Mouse (Mus musculus) embryonic facial prominence, embryonic 15.5 days (tissue): ENCODE results near the gene Cryge. TPM values are rescaled to one million over a fixed set of nuclear protein-coding genes. Genes with fewer than 3 reads are reported as not detected.

Source experiments
- ATAC-seq: fragments of 200-750 bp; cut with Nextera tagmentation; 2 replicates; pipeline ENCODE4 v1.8.0; 2017; ENCODE audit warnings: low read depth, moderate TSS enrichment; ENCODE audit not compliant: insufficient number of reproducible peaks, low FRiP score, low TSS enrichment
- H3K27ac ChIP-seq: fragments of 300-500 bp; sonication (generic); replicated peaks from 2 replicates; pipeline ENCODE4 v1.5.1; 2015; ENCODE audit warnings: mild to moderate bottlenecking, inconsistent platforms
- H3K27me3 ChIP-seq: fragments of 300-500 bp; sonication (generic); 2 replicates; pipeline ENCODE4 v1.6.1; 2015; ENCODE audit warnings: inconsistent platforms
- H3K36me3 ChIP-seq: fragments of 300-500 bp; sonication (generic); 2 replicates; pipeline ENCODE4 v1.6.1; 2015; ENCODE audit warnings: mild to moderate bottlenecking, inconsistent platforms
- H3K4me1 ChIP-seq: fragments of 300-500 bp; sonication (generic); 2 replicates; pipeline ENCODE4 v1.6.1; 2015; ENCODE audit warnings: inconsistent platforms
- H3K4me2 ChIP-seq: fragments of 300-500 bp; sonication (generic); replicated peaks from 2 replicates; pipeline ENCODE4 v1.6.1; 2015; ENCODE audit warnings: mild to moderate bottlenecking, inconsistent platforms
- H3K4me3 ChIP-seq: fragments of 300-500 bp; sonication (generic); replicated peaks from 2 replicates; pipeline ENCODE4 v1.5.1; 2015; ENCODE audit warnings: mild to moderate bottlenecking, inconsistent platforms
- H3K9ac ChIP-seq: fragments of 300-500 bp; sonication (generic); 2 replicates; pipeline ENCODE4 v1.6.1; 2015; ENCODE audit warnings: inconsistent platforms
- H3K9me3 ChIP-seq: fragments of 300-500 bp; sonication (generic); replicated peaks from 2 replicates; pipeline ENCODE4 v1.6.1; 2016; ENCODE audit warnings: inconsistent platforms
- WGBS: fragments of 180-500 bp; shearing (Covaris S2); methylation state at CpG from one replicate; pipeline ENCODE4 v1.1.7; 2015; 5-methylcytosine and 5-hydroxymethylcytosine counted together
- polyA plus RNA-seq: library from polyadenylated mRNA; unstranded; fragments of >200 nt; fragmentation: Nextera tagmentation; extraction: Ambion mirVana; gene quantifications from 2 replicates; pipeline ENCODE4 v1.2.1, GENCODE M21; 2015

The Cryge gene
- polyA plus RNA-seq, 1 experiment from 2014 or later = 2.4 TPM

DNA sequence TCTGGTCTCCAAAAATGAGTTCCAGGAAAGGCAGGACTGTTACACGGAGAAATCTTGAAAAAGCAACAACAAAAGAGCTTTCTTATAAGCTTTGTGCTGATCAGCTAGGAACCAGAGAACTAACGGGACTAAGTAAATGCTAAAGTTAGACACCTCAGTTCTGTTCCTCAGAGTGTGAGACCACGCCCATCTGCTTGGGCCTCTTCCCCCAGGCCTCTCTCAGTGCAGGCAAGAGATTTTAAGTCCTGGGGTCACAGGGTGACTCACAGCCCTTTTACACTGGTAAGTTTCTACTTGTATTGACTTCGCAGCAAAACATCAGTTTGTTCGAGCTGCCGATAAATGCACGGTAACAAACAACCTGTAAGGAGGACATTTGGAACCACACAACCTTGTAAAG lies 747 bp upstream of the Cryge start:
- H3K4me3 ChIP-seq = no peak overlapping the region
- no peaks in the 10 kb centered on the region for H3K9me3 ChIP-seq
- no peak overlapping the region for H3K9ac ChIP-seq
- no peak overlapping the region for H3K27ac ChIP-seq
- no peaks in the 10 kb centered on the region for H3K36me3 ChIP-seq
- no peaks in the 10 kb centered on the region for H3K27me3 ChIP-seq
- no peak overlapping the region for H3K4me2 ChIP-seq
- WGBS = 52% methylated on average over 7 of the region's 7 CpGs
- no peak for ATAC-seq
- no peaks in the 10 kb centered on the region for H3K4me1 ChIP-seq

DNA sequence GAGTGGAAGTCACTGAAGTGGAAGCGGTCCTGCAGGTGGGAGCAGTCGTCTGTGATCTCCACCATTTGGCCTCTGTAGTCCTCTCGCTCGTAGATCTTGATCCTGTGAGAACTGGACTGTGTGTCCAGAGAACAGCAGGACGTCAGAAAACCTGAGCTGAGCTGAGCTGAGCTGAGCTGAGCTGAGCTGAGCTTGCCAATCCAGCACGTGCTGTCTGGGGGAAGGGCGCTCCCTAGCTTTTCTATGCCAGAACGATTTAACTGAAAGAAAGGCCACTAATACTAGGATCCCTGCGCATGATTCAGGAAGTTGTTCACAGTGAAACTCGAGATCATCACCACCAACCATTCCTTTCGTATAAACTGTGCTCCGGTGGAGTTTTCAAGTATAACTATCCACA lies 2.2 kb downstream of the Cryge start:
- no peaks in the 10 kb centered on the region for H3K36me3 ChIP-seq
- no peak overlapping the region for H3K4me2 ChIP-seq
- H3K4me1 ChIP-seq = no peaks in the 10 kb centered on the region
- no peak overlapping the region for H3K27ac ChIP-seq
- H3K9me3 ChIP-seq = no peaks in the 10 kb centered on the region
- no peak overlapping the region for H3K4me3 ChIP-seq
- 52% methylated on average over 12 of the region's 12 CpGs for WGBS
- ATAC-seq = no peak
- no peak overlapping the region for H3K9ac ChIP-seq
- H3K27me3 ChIP-seq = no peaks in the 10 kb centered on the region

DNA sequence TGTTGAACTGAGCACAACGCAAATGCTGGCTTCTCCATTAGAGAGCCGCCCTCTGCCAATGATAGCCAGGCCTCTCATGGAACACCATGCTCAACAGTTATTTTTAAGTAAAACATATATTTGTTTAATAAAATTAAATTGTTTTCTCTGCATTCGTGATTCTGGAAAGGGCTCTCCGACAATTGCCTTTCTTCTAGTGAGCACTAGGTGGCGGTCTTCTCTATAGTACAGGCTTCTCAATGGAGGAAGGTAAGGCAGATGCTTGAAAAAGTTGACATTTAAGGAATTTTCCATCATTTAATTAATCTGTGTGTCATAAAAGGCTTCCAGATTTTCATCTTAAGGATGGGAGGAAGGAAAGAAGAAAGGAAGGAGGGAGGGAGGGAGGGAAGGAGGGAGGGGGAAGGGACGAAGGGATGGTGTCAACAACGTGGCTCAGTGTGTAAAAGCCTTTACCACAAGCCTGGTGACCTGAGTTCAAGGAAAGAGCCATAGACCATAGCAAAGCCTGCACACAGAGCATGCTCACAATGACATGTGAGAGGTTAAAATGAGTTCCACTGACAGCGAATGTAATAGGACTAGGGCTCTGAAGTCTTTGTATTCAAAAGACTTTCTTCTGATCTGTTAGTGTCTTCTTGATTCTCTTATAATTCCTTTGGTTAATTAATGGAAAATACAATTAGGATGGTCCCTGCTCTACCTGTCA lies 4.4 kb downstream of the Cryge start:
- 31% methylated on average over 8 of the region's 8 CpGs for WGBS

DNA sequence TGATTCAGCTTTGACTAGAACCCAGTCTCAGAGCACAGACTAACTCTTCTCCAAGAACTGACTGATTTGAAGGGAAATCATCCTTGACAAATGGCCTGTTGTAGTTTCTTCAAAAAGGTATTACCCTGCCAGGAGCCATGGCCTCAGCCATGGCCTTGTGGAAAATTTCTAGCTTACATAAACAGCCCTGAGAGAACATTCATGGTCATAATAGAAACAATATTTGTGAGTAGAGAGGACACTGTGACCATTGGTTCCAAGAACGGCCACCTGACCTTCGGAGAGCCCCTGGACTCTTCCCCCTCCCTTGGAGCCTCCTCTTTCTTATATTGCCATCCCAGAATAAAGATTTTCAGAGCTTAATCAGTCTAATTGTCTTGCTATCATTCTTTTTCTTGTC lies 7.5 kb downstream of the Cryge start:
- Histone ChIP-seq H3K9ac (no peak overlapping the region), H3K36me3 (no peaks in the 10 kb centered on the region), H3K4me3 (no peak overlapping the region), H3K27me3 (no peaks in the 10 kb centered on the region), H3K9me3 (no peaks in the 10 kb centered on the region), H3K4me1 (no peaks in the 10 kb centered on the region), H3K4me2 (no peak overlapping the region), H3K27ac (no peak overlapping the region)
- WGBS = 86% methylated on average over 2 of the region's 2 CpGs
- no peak for ATAC-seq

More for the DNA sequence above, 4.4 kb downstream of the Cryge start:
- Histone ChIP-seq H3K4me1 (no peaks in the 10 kb centered on the region), H3K4me2 (no peak overlapping the region), H3K9ac (no peak overlapping the region), H3K36me3 (no peaks in the 10 kb centered on the region), H3K4me3 (no peak overlapping the region), H3K9me3 (no peaks in the 10 kb centered on the region), H3K27ac (no peak overlapping the region), H3K27me3 (no peaks in the 10 kb centered on the region)
- no peak for ATAC-seq

DNA sequence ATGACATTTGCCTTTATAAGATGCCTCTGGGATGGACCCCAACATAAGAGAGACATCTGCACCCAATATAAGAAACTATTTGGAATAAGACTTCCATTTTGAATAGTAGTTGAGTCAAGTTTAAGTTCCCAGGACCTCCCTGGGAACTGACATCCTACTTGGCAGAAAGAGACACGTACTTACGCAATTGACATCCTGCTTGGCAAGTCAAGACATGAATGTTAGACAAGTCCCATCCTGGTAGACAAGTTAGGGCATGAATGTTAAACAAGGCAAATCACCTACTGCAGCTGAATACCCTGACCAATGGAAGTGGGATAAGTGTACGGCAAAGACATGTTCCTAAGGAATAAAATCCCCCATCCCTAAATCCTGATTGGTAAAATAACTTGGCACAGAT lies 9.1 kb downstream of the Cryge start:
- Histone ChIP-seq H3K4me2 (no peak overlapping the region), H3K9ac (no peak overlapping the region), H3K36me3 (no peaks in the 10 kb centered on the region), H3K27me3 (no peaks in the 10 kb centered on the region), H3K9me3 (no peaks in the 10 kb centered on the region), H3K27ac (no peak overlapping the region), H3K4me1 (no peaks in the 10 kb centered on the region), H3K4me3 (no peak overlapping the region)
- no peak for ATAC-seq
- WGBS = 75% methylated on average over 3 of the region's 3 CpGs

DNA sequence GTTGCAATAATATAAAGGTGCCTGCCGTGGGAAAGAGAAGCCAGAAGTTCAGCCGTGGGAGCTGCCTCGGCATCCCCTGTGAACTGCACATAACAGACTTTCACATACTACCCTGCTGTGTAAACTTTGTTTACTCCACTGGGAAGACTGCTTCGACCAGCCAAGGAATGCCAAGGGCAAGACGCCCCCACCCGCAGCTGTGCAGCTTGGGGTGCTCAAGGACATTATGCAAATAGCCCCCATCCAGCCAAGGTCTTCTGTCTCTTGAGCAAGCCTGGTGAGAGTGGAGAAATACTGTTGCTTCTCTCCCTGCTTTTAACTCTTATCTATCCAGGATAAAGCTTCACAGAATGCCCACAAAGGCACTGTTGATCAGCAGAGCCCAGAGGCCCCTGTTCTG lies 10.1 kb downstream of the Cryge start:
- 72% methylated on average over 6 of the region's 6 CpGs for WGBS
- Histone ChIP-seq H3K4me2 (no peak overlapping the region), H3K9ac (no peak overlapping the region), H3K9me3 (no peaks in the 10 kb centered on the region), H3K27me3 (no peaks in the 10 kb centered on the region), H3K4me1 (no peaks in the 10 kb centered on the region), H3K36me3 (no peaks in the 10 kb centered on the region), H3K27ac (no peak overlapping the region), H3K4me3 (no peak overlapping the region)
- ATAC-seq = no peak

DNA sequence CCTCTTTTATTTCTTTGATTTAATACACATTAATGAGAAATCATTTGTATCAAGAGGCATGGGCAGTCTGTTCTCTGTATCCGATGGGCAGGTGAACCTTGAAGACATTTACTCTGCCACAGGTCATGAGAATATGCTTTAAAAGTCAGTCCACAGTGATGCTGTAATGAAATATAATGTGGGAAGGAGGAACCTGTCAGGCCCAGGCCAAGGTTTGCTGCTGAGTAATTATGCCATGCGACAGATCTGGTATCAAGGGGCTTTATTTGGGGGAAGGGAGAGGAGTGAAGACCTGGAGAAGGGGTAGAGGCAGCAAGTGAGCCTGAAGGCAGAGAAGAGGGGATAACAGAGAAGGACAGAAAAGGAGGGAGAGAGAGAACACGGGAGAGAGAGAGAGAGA lies 11.3 kb downstream of the Cryge start:
- no peak for ATAC-seq
- Histone ChIP-seq H3K27me3 (no peaks in the 10 kb centered on the region), H3K4me3 (no peak overlapping the region), H3K27ac (no peak overlapping the region), H3K9me3 (no peaks in the 10 kb centered on the region), H3K36me3 (no peaks in the 10 kb centered on the region), H3K4me2 (no peak overlapping the region), H3K9ac (no peak overlapping the region), H3K4me1 (no peaks in the 10 kb centered on the region)
- 75% methylated on average over 3 of the region's 3 CpGs for WGBS

DNA sequence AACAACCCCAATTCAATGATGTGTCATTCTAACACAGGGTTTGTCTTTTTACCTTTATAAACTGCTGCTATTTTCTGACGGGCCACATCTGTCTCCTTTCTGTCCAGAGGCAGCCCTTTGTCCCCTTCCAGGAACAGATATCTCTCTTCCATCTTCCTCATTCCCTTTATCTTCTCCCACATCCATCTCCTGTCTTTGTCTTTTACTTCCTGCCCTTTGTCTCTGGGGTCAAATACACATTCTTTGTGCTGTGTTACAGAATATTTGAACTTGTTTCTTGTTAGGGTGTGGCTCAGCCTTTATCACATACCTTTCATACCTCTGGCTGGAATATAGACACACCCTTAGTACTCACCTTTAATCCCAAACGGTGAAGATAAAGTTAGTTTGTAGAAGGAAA lies 13.4 kb downstream of the Cryge start:
- Histone ChIP-seq H3K4me1 (no peaks in the 10 kb centered on the region), H3K4me2 (no peak overlapping the region), H3K4me3 (no peak overlapping the region), H3K9ac (no peak overlapping the region), H3K9me3 (no peaks in the 10 kb centered on the region), H3K27ac (no peak overlapping the region), H3K36me3 (no peaks in the 10 kb centered on the region), H3K27me3 (no peaks in the 10 kb centered on the region)
- WGBS = 72% methylated on average over 2 of the region's 2 CpGs
- no peak for ATAC-seq

DNA sequence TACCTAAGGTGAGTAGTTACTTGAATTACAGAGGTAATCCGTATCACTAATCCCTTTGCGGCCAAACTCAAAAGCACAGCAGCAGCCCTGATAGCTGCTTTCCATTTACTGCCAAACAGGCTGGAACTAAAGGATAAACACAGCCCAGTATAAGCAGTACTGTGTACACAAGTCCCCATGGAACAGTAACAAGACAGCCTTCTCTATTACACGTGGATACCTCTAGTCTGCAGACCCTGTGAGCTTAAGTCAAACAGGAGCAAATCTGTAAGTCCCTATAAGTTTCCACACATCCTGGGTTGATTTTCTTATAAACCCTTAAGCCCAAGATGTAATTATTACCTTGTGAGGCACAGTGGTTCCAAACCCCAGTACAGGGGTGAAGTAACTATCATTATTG lies 15.4 kb downstream of the Cryge start:
- Histone ChIP-seq H3K4me2 (no peak overlapping the region), H3K27ac (no peak overlapping the region), H3K9me3 (no peaks in the 10 kb centered on the region), H3K4me1 (no peaks in the 10 kb centered on the region), H3K4me3 (no peak overlapping the region), H3K36me3 (no peaks in the 10 kb centered on the region), H3K9ac (no peak overlapping the region), H3K27me3 (no peaks in the 10 kb centered on the region)
- 10% methylated on average over 3 of the region's 3 CpGs for WGBS
- no peak for ATAC-seq

DNA sequence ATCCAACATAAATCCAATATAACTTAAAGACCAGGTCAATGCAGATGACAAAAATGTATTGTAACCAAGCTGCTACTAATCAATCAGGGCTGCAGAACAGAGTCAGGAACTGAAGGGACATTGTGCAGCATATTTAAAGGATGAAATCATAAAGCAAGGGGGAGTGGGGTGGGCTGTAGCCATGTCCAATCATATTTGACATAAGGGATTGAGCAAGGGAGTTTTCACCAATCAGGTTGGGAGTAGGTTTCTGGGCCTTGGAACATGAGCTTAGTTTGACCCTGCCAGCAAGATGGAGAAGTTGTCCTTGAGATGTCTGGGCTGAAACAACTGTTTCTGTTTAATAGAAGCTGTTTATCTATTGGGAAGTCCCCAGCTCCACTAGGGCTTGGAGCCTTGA lies 18.3 kb downstream of the Cryge start, which contains the start of gene Akr1cl:
Gene Akr1cl (minus strand): TSS at position 119 of the 400 bp plus-strand sequence.
- Histone ChIP-seq H3K36me3 (no peaks in the 10 kb centered on the region), H3K4me1 (no peaks in the 10 kb centered on the region), H3K9ac (no peak within 1 kb of the TSS), H3K4me3 (no peak within 1 kb of the TSS), H3K27ac (no peak within 1 kb of the TSS), H3K27me3 (no peaks in the 10 kb centered on the region), H3K4me2 (no peak within 1 kb of the TSS), H3K9me3 (no peaks in the 10 kb centered on the region)
- ATAC-seq = no peak

DNA sequence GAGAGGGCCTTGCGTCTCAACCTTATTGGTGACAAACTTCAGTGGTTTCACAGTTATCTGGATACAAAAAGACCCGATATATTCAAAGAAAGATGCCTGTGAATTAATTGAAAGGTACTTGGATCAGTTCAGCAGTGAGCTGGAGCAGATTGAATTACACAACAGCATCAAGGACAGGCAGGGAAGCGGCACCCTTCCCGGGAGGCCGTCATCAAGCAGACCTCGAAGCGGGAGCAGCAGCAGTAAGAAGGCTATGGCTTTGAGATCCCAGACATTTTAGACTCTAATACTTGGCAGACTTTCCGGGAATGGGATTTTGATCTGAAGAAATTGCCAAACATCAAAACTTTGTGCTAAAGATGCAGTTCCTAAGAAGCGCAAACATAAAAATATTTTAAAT lies 22.7 kb downstream of the Cryge start:
- 39% methylated on average over 9 of the region's 9 CpGs for WGBS
- Histone ChIP-seq H3K36me3 (no peaks in the 10 kb centered on the region), H3K9ac (no peak overlapping the region), H3K27me3 (no peaks in the 10 kb centered on the region), H3K4me2 (no peak overlapping the region), H3K27ac (no peak overlapping the region), H3K4me3 (no peak overlapping the region), H3K4me1 (no peaks in the 10 kb centered on the region), H3K9me3 (no peaks in the 10 kb centered on the region)
- no peak for ATAC-seq

DNA sequence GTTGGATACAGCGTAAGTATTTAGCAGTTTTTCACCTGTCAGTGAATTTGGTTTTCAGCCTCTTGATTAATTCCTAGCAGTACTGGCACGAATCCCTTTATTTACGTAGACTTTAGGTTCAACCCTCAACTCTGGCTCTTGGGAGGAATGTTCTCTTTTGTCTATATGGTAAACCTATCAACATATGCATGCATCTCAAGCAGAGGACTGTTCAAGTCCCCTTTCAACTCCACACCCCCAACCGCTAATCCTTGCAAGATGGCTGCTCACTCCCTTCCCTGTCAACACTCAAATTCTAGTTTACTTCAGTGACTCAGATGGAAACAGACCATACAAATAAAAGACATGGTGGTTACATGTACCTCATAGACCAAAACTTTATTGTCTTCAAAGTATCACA lies 38.2 kb downstream of the Cryge start:
- H3K36me3 ChIP-seq = no peaks in the 10 kb centered on the region
- ATAC-seq = no peak
- no peak overlapping the region for H3K4me3 ChIP-seq
- H3K9me3 ChIP-seq = no peaks in the 10 kb centered on the region
- no peaks in the 10 kb centered on the region for H3K27me3 ChIP-seq
- H3K4me2 ChIP-seq = no peak overlapping the region
- H3K4me1 ChIP-seq = no peaks in the 10 kb centered on the region
- H3K9ac ChIP-seq = no peak overlapping the region
- no peak overlapping the region for H3K27ac ChIP-seq
- 74% methylated on average over 4 of the region's 4 CpGs for WGBS
